Mouse (Mus musculus) forebrain, postnatal 0 days (tissue): Measurements from ENCODE around the gene 2410015M20Rik. TPM values are rescaled to one million over a fixed set of nuclear protein-coding genes. Genes with fewer than 3 reads are reported as not detected.
"Not testable (repeated sequence)": the region's sequence is repeated elsewhere in the genome, so short reads cannot be mapped to it uniquely, and the experiment has no call there.

ENCODE experiments used
- ATAC-seq: fragments of 200-750 bp; cut with Nextera tagmentation; 2 replicates; pipeline ENCODE4 v1.8.0; 2017; ENCODE audit warnings: mild to moderate bottlenecking, moderate library complexity
- DNase-seq: peaks from one replicate; pipeline ENCODE4 v3.0.0-alpha.2; 2015
- H3K27ac ChIP-seq: fragments of 300-500 bp; sonication (generic); 2 replicates; pipeline ENCODE4 v1.5.1; 2014; ENCODE audit warnings: low read depth, mild to moderate bottlenecking, antibody characterized with exemption, low read length, moderate library complexity, mixed read lengths
- H3K27me3 ChIP-seq: fragments of 300-500 bp; sonication (generic); 2 replicates; pipeline ENCODE4 v1.6.1; 2014; ENCODE audit warnings: mild to moderate bottlenecking, low read length, mixed read lengths; ENCODE audit not compliant: insufficient read depth
- H3K36me3 ChIP-seq: fragments of 300-500 bp; sonication (generic); 2 replicates; pipeline ENCODE4 v1.6.1; 2014; ENCODE audit warnings: mild to moderate bottlenecking, moderate library complexity; ENCODE audit not compliant: insufficient read depth
- H3K4me1 ChIP-seq: fragments of 300-500 bp; sonication (generic); 2 replicates; pipeline ENCODE4 v1.6.1; 2014; ENCODE audit warnings: antibody characterized with exemption; ENCODE audit not compliant: insufficient read depth
- H3K4me2 ChIP-seq: fragments of 300-500 bp; sonication (generic); 2 replicates; pipeline ENCODE4 v1.6.1; 2014; ENCODE audit warnings: low read depth, mild to moderate bottlenecking, moderate library complexity
- H3K4me3 ChIP-seq: fragments of 300-500 bp; sonication (generic); 2 replicates; pipeline ENCODE4 v1.5.1; 2014; ENCODE audit warnings: low read depth, low read length, mixed read lengths
- H3K9ac ChIP-seq: fragments of 300-500 bp; sonication (generic); 2 replicates; pipeline ENCODE4 v1.6.1; 2014; ENCODE audit warnings: mild to moderate bottlenecking
- H3K9me3 ChIP-seq: fragments of 300-500 bp; sonication (generic); 2 replicates; pipeline ENCODE4 v1.6.1; 2016; ENCODE audit warnings: low read length
- CTCF ChIP-seq: sonication (generic); IDR thresholded peaks from 2 replicates; pipeline ENCODE4 v1.5.1; 2016; ENCODE audit warnings: antibody characterized with exemption, control low read depth, low read depth
- WGBS: fragments of 180-500 bp; shearing (Covaris S2); extraction: QIAGEN DNeasy Blood & Tissue Kit; methylation state at CpG from one replicate; pipeline ENCODE4 v1.1.7; 2014; 5-methylcytosine and 5-hydroxymethylcytosine counted together
- polyA plus RNA-seq: library from polyadenylated mRNA; unstranded; fragments of >200 nt; fragmentation: Nextera tagmentation; extraction: Ambion mirVana; gene quantifications from 2 replicates; pipeline ENCODE4 v1.2.1, GENCODE M21; 2015
- total RNA-seq: library from RNA; depleted of rRNA; stranded (reverse); fragments of >200 nt; gene quantifications from 2 replicates; pipeline ENCODE4 v1.2.3, GENCODE M21; 2014

2410015M20Rik gene
- total and polyA plus RNA-seq, 2 experiments from 2014 or later: 66.0 to 208 TPM

DNA sequence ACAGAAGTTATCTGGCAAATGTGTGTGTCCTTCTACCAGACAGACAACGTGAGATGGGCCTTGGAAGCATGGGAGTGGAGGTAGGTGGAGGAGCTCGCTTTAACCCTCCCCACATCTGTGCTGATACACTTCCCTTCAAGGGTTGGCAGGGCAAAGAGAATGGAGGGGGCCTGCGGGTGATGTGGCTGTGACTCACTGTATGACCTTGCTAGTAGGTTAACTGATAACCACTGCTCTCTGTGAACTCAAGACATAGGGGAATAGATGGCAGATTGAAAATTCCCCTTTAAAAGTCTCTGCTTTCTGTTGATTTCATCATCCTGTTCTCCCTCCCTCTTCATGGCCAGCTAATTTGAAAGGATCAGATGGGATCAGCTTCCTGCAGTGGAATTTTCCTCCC, 15.9 kb upstream of the 2410015M20Rik start:
- Histone ChIP-seq H3K9me3 (no peaks in the 10 kb centered on the region), H3K4me2 (peak overlapping the region; percentile 89; the same call in 1 of the 2 replicates), H3K36me3 (peaks cover 29% of the 10 kb centered on the region), H3K27me3 (no peaks in the 10 kb centered on the region), H3K4me1 (peaks cover 11% of the 10 kb centered on the region), H3K27ac (no peak overlapping the region), H3K9ac (no peak overlapping the region), H3K4me3 (no peak overlapping the region)
- no peak for TF ChIP-seq CTCF
- ATAC-seq (no peak), DNase-seq (no peak)
- WGBS: 83% methylated on average over 3 of the region's 3 CpGs

GRCm38 (mm10) chr17:56617628-56618027, 8.1 kb upstream of the 2410015M20Rik start:
- H3K4me3 ChIP-seq: no peak overlapping the region
- H3K36me3 ChIP-seq: peaks cover 76% of the 10 kb centered on the region
- no peaks in the 10 kb centered on the region for H3K27me3 ChIP-seq
- no peak overlapping the region for H3K4me2 ChIP-seq
- H3K4me1 ChIP-seq: peaks cover 5% of the 10 kb centered on the region
- 92% methylated on average over 8 of the region's 8 CpGs for WGBS
- H3K9ac ChIP-seq: no peak overlapping the region
- DNase-seq: no peak
- no peak overlapping the region for H3K27ac ChIP-seq
- ATAC-seq: no peak
- no peaks in the 10 kb centered on the region for H3K9me3 ChIP-seq
- no peak for TF ChIP-seq CTCF

DNA sequence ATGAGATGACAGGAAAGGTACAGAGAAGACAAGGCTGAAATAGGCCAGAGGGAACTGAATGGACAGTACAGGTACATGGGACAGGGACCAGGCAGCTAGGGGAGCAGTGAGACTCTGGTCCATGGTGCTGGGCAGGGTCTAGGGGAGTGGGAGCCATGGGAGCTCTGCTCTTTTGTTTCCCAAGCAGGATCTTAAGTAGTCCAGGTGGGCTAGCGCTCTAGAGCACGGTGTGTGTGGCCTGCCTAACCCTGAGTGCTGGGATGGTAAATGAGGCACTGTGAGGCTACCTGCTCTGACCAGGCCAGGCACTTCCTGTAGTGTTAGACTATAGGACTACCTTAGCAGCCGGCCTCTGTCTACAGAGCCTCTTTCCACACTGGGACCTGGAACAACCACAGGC, 7.2 kb upstream of the 2410015M20Rik start:
- ATAC-seq (no peak), DNase-seq (no peak)
- H3K27me3 ChIP-seq: no peaks in the 10 kb centered on the region
- no peak overlapping the region for H3K9ac ChIP-seq
- WGBS: 76% methylated on average over 3 of the region's 3 CpGs
- peaks cover 67% of the 10 kb centered on the region for H3K36me3 ChIP-seq
- H3K4me2 ChIP-seq: no peak overlapping the region
- H3K27ac ChIP-seq: no peak overlapping the region
- H3K4me1 ChIP-seq: peaks cover 5% of the 10 kb centered on the region
- H3K4me3 ChIP-seq: no peak overlapping the region
- no peak for TF ChIP-seq CTCF
- H3K9me3 ChIP-seq: no peaks in the 10 kb centered on the region

GRCm38 (mm10) chr17:56615792-56616191, 6.2 kb upstream of the 2410015M20Rik start:
- WGBS: 88% methylated on average over 4 of the region's 4 CpGs

DNA sequence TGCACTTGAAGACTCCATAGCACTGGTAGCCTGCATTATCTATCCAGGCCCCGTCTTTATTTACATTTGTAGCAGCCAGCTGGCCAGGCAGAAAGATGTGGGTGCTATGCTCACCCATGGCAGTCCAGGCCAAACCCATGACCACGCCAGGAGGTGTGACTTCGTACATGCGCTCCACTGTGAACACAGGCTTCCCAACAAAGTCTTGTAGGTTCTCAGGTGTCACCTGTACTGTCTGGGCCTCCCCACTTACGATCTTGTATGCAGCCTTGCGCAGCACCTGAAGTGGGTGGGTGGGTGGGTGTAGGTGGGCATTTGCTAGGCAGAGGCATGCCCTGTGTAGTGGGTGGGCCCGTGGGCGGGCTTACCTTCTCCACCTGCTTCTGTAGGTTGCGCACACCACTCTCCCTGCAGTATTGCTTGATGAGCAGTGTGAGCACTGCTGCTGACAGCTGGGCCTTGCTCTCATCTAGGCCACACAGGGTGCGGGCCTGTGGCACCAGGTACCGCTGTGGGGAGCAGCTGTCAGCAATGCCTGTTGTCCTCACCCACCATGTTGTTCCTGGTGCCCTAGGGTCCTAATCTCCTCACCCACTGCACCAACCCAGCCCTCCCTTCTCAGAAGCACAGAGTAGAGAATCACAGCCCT, 5.7 kb upstream of the 2410015M20Rik start:
- Histone ChIP-seq H3K4me1 (peaks cover 7% of the 10 kb centered on the region), H3K9me3 (no peaks in the 10 kb centered on the region), H3K9ac (no peak overlapping the region), H3K27me3 (no peaks in the 10 kb centered on the region), H3K4me3 (no peak overlapping the region), H3K36me3 (peaks cover 55% of the 10 kb centered on the region), H3K27ac (no peak overlapping the region), H3K4me2 (peak overlapping the region; percentile 53; the same call in 1 of the 2 replicates)
- DNase-seq (no peak), ATAC-seq (no peak)
- no peak for TF ChIP-seq CTCF
- 86% methylated on average over 11 of the region's 11 CpGs for WGBS

More at GRCm38 (mm10) chr17:56615792-56616191, 6.2 kb upstream of the 2410015M20Rik start:
- Histone ChIP-seq H3K4me1 (peaks cover 5% of the 10 kb centered on the region), H3K9me3 (no peaks in the 10 kb centered on the region), H3K27me3 (no peaks in the 10 kb centered on the region), H3K4me3 (no peak overlapping the region), H3K36me3 (peaks cover 61% of the 10 kb centered on the region), H3K4me2 (no peak overlapping the region), H3K9ac (no peak overlapping the region), H3K27ac (no peak overlapping the region)
- DNase-seq: no peak
- no peak for ATAC-seq
- no peak for TF ChIP-seq CTCF

- Histone ChIP-seq H3K27ac (peak overlapping the region; percentile 96), H3K9ac (peak overlapping the region; percentile 74), H3K36me3 (peaks cover 48% of the 10 kb centered on the region), H3K4me1 (peaks cover 10% of the 10 kb centered on the region), H3K4me3 (peak overlapping the region; percentile 59), H3K4me2 (peak overlapping the region; percentile 53), H3K27me3 (no peaks in the 10 kb centered on the region), H3K9me3 (no peaks in the 10 kb centered on the region)
- WGBS: 28% methylated on average over 14 of the region's 14 CpGs
- DNase-seq (no peak), ATAC-seq (no peak)
- no peak; the same call in 1 of the 2 replicates for TF ChIP-seq CTCF
Observed at GRCm38 (mm10) chr17:56614391-56615135, 5.0 kb upstream of the 2410015M20Rik start.

GRCm38 (mm10) chr17:56613893-56614292, 4.3 kb upstream of the 2410015M20Rik start:
- not testable (repeated sequence) for H3K9me3 ChIP-seq, ATAC-seq, H3K27me3 ChIP-seq
- Histone ChIP-seq H3K36me3 (peaks cover 42% of the 10 kb centered on the region), H3K4me1 (peaks cover 14% of the 10 kb centered on the region), H3K9ac (peak overlapping the region; percentile 74), H3K4me2 (peak overlapping the region; percentile 53), H3K27ac (peak overlapping the region; percentile 96), H3K4me3 (peak overlapping the region; percentile 59)
- WGBS: under 1% methylated on average over 26 of the region's 26 CpGs
- DNase-seq: peak; percentile 48
